Mouse (Mus musculus) liver, embryonic 16.5 days (tissue): ENCODE results near the gene Dgkd. TPM values are rescaled to one million over a fixed set of nuclear protein-coding genes. Genes with fewer than 3 reads are reported as not detected.

Source experiments
- ATAC-seq: fragments of 200-750 bp; cut with Nextera tagmentation; 2 replicates; pipeline ENCODE4 v1.8.0; 2017; ENCODE audit warnings: low read depth, mild to moderate bottlenecking, moderate number of reproducible peaks, moderate library complexity
- H3K27ac ChIP-seq: fragments of 300-500 bp; sonication (generic); 2 replicates; pipeline ENCODE4 v1.5.1; 2014; ENCODE audit warnings: mild to moderate bottlenecking, low read length
- H3K27me3 ChIP-seq: fragments of 300-500 bp; sonication (generic); 2 replicates; pipeline ENCODE4 v1.6.1; 2014; ENCODE audit warnings: low read depth, low read length, mixed read lengths; ENCODE audit not compliant: control insufficient read depth, insufficient read depth
- H3K36me3 ChIP-seq: fragments of 300-500 bp; sonication (generic); 2 replicates; pipeline ENCODE4 v1.6.1; 2014; ENCODE audit warnings: mild to moderate bottlenecking; ENCODE audit not compliant: control insufficient read depth, insufficient read depth
- H3K4me1 ChIP-seq: fragments of 300-500 bp; sonication (generic); 2 replicates; pipeline ENCODE4 v1.6.1; 2014; ENCODE audit warnings: low read depth, low read length, mixed read lengths; ENCODE audit not compliant: control insufficient read depth
- H3K4me2 ChIP-seq: fragments of 300-500 bp; sonication (generic); 2 replicates; pipeline ENCODE4 v1.6.1; 2014; ENCODE audit warnings: low read depth, low read length, mixed read lengths
- H3K4me3 ChIP-seq: fragments of 300-500 bp; sonication (generic); 2 replicates; pipeline ENCODE4 v1.5.1; 2014; ENCODE audit warnings: low read depth, mild to moderate bottlenecking, low read length
- H3K9ac ChIP-seq: fragments of 300-500 bp; sonication (generic); 2 replicates; pipeline ENCODE4 v1.6.1; 2014; ENCODE audit warnings: low read depth, low read length
- H3K9me3 ChIP-seq: fragments of 300-500 bp; sonication (generic); replicated peaks from 2 replicates; pipeline ENCODE4 v1.6.1; 2016; ENCODE audit warnings: low read length; ENCODE audit not compliant: control insufficient read depth
- WGBS: fragments of 180-500 bp; shearing (Covaris S2); extraction: QIAGEN DNeasy Blood & Tissue Kit; methylation state at CpG from one replicate; pipeline ENCODE4 v1.1.7; 2014; ENCODE audit not compliant: insufficient replicate concordance; 5-methylcytosine and 5-hydroxymethylcytosine counted together
- polyA plus RNA-seq: library from polyadenylated mRNA; unstranded; fragments of >200 nt; fragmentation: Nextera tagmentation; extraction: Ambion mirVana; gene quantifications from 2 replicates; pipeline ENCODE4 v1.2.1, GENCODE M21; 2015

Gene Dgkd
- polyA plus RNA-seq, 1 experiment from 2014 or later, result 11.9 TPM

DNA sequence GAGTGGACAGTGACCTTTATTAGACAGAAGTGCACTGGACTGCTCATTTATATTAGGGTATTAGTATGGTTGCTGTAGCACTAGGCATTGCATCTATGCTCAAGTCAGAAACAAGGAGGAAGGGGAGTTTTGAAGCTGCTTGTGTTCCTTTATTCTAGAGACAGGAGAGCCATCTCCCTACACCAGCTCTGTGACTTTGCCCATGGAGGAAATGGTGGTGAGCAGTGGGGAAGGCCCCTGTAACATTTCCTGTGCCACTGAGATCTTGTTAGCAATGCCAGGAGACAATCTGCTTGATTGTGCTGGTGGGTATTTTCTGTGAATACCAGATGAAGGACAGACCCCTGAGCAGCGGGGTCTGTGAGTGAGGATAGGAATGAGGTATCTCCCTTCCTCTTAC lies 23.0 kb downstream of the Dgkd start:
- Histone ChIP-seq H3K4me3 (no peak overlapping the region), H3K4me2 (no peak overlapping the region), H3K9me3 (no peaks in the 10 kb centered on the region), H3K27me3 (no peaks in the 10 kb centered on the region), H3K4me1 (peaks cover 17% of the 10 kb centered on the region), H3K27ac (no peak overlapping the region), H3K36me3 (0 out of 2 replicates have a peak, but pooled peaks cover under 1% of the 10 kb centered on the region), H3K9ac (no peak overlapping the region)
- 50% methylated on average over 1 of the region's 1 CpGs for WGBS
- no peak for ATAC-seq

GRCm38 (mm10) chr1:87877552-87878283 lies 24.6 kb downstream of the Dgkd start:
- Histone ChIP-seq H3K36me3 (peaks cover 3% of the 10 kb centered on the region; the same call in 1 of the 2 replicates), H3K9ac (no peak overlapping the region), H3K27me3 (no peaks in the 10 kb centered on the region), H3K4me2 (no peak overlapping the region), H3K4me1 (peaks cover 17% of the 10 kb centered on the region), H3K4me3 (no peak overlapping the region), H3K27ac (no peak overlapping the region), H3K9me3 (no peaks in the 10 kb centered on the region)
- ATAC-seq, result no peak
- 18% methylated on average over 9 of the region's 9 CpGs for WGBS

DNA sequence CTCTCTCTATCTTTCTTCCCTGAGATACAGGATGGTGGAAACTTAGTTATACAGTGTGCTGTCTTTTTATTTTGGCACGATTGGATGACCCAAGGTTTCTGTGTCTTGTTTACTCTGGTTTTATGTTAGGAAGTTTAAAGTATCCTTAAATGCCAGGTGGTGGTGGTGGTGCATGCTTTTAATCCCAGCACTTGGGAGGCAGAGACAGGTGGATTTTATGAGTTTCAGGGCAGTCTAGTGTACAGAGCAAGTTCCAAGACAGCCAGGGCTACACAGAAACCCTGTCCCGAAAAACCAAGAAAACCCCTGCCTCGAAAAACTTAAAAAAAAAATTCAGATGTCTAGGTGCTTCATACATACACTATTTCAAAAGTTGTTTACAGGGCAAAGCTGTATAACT lies 25.9 kb downstream of the Dgkd start:
- Histone ChIP-seq H3K27me3 (no peaks in the 10 kb centered on the region), H3K36me3 (peaks cover 3% of the 10 kb centered on the region; the same call in 1 of the 2 replicates), H3K27ac (no peak overlapping the region), H3K9me3 (no peaks in the 10 kb centered on the region), H3K4me3 (no peak overlapping the region), H3K4me2 (no peak overlapping the region), H3K9ac (no peak overlapping the region), H3K4me1 (peaks cover 14% of the 10 kb centered on the region)
- ATAC-seq, result no peak
- WGBS, result 63% methylated on average over 3 of the region's 3 CpGs

GRCm38 (mm10) chr1:87879494-87880325 lies 26.6 kb downstream of the Dgkd start:
- Histone ChIP-seq H3K27me3 (no peaks in the 10 kb centered on the region), H3K36me3 (peaks cover 3% of the 10 kb centered on the region; the same call in 1 of the 2 replicates), H3K4me1 (peaks cover 14% of the 10 kb centered on the region), H3K27ac (no peak overlapping the region), H3K9me3 (no peaks in the 10 kb centered on the region), H3K9ac (no peak overlapping the region), H3K4me3 (no peak overlapping the region), H3K4me2 (no peak overlapping the region)
- peak; percentile 35; the same call in 1 of the 2 replicates for ATAC-seq
- WGBS, result 42% methylated on average over 3 of the region's 3 CpGs

- H3K9ac ChIP-seq, result no peak overlapping the region
- no peak overlapping the region for H3K4me2 ChIP-seq
- H3K36me3 ChIP-seq, result peaks cover 3% of the 10 kb centered on the region; the same call in 1 of the 2 replicates
- no peak for ATAC-seq
- H3K4me1 ChIP-seq, result peaks cover 14% of the 10 kb centered on the region
- 75% methylated on average over 6 of the region's 6 CpGs for WGBS
- H3K4me3 ChIP-seq, result no peak overlapping the region
- no peaks in the 10 kb centered on the region for H3K27me3 ChIP-seq
- no peak overlapping the region for H3K27ac ChIP-seq
- H3K9me3 ChIP-seq, result no peaks in the 10 kb centered on the region
Measured at GRCm38 (mm10) chr1:87880326-87880627, 27.2 kb downstream of the Dgkd start.

DNA sequence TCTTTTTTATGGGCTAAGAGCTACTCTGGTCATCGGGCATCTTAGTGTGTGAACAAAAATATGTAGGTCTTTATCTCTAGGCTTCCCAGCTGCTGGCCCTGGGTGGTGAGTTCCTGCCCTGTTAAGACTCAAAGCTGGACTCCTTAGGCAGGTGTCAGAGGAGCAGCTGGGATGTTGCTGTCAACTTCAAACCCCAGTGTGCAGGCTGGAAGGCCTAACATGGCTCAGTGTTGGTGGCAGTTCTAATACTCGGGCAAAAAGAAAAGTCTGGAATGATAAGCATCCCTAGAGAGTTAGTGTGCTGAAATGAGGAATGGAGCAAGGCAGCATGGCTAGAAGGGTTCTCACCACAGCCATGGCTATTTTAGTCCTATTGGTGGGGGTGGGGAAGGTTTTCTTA lies 27.8 kb downstream of the Dgkd start:
- ATAC-seq, result no peak
- Histone ChIP-seq H3K27me3 (no peaks in the 10 kb centered on the region), H3K9ac (no peak overlapping the region), H3K9me3 (no peaks in the 10 kb centered on the region), H3K27ac (no peak overlapping the region), H3K4me3 (no peak overlapping the region), H3K4me1 (peaks cover 14% of the 10 kb centered on the region), H3K36me3 (peaks cover 3% of the 10 kb centered on the region; the same call in 1 of the 2 replicates), H3K4me2 (no peak overlapping the region)
- 51% methylated on average over 2 of the region's 2 CpGs for WGBS

GRCm38 (mm10) chr1:87881726-87882125 lies 28.6 kb downstream of the Dgkd start:
- no peak overlapping the region for H3K27ac ChIP-seq
- H3K27me3 ChIP-seq, result no peaks in the 10 kb centered on the region
- no peak for ATAC-seq
- H3K36me3 ChIP-seq, result peaks cover 3% of the 10 kb centered on the region; the same call in 1 of the 2 replicates
- H3K4me1 ChIP-seq, result peaks cover 14% of the 10 kb centered on the region
- no peak overlapping the region for H3K4me2 ChIP-seq
- 52% methylated on average over 4 of the region's 4 CpGs for WGBS
- H3K4me3 ChIP-seq, result no peak overlapping the region
- H3K9ac ChIP-seq, result no peak overlapping the region
- no peaks in the 10 kb centered on the region for H3K9me3 ChIP-seq

- no peak for ATAC-seq
- peaks cover 11% of the 10 kb centered on the region for H3K4me1 ChIP-seq
- no peaks in the 10 kb centered on the region for H3K9me3 ChIP-seq
- H3K27me3 ChIP-seq, result no peaks in the 10 kb centered on the region
- H3K9ac ChIP-seq, result no peak overlapping the region
- no peak overlapping the region for H3K4me2 ChIP-seq
- H3K36me3 ChIP-seq, result peaks cover 3% of the 10 kb centered on the region; the same call in 1 of the 2 replicates
- H3K4me3 ChIP-seq, result no peak overlapping the region
- no peak overlapping the region for H3K27ac ChIP-seq
Measured at GRCm38 (mm10) chr1:87882554-87882953, 29.5 kb downstream of the Dgkd start.

DNA sequence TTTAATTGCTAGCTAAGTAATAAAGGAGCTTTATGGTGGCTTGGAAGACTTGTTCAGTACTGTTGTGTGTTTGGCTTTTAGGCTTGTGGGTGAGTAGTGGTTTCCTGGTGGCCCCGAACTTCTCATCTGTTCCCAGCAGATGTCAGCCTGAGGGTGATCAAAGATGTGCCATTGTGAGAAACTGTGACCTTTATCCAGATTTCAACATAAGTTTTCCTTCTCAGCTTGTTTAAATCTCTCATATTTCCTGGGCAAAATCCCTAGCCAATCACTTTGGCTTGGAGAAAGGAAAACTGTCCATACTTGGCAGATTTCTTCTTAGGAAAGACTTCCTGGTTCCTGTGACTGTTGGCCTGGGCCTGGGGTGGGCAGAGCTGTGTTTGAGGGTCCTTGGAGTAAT lies 37.9 kb downstream of the Dgkd start:
- Histone ChIP-seq H3K4me2 (no peak overlapping the region), H3K4me3 (no peak overlapping the region), H3K27ac (0 out of 2 replicates have a peak overlapping the region, but pooled peaks have one; percentile 30), H3K9ac (no peak overlapping the region), H3K9me3 (no peaks in the 10 kb centered on the region), H3K27me3 (no peaks in the 10 kb centered on the region), H3K36me3 (no peaks in the 10 kb centered on the region), H3K4me1 (peaks cover 8% of the 10 kb centered on the region)
- WGBS, result 37% methylated on average over 1 of the region's 1 CpGs
- ATAC-seq, result 0 out of 2 replicates have a peak, but pooled peaks have one; percentile 19
